Mouse (Mus musculus) embryo, embryonic 9.5 days (tissue): ENCODE results near the gene BC107364.
A peak's percentile ranks its signal among the peaks of the same experiment; 100 is the strongest.
"Not testable (repeated sequence)": the region's sequence is repeated elsewhere in the genome, so short reads cannot be mapped to it uniquely, and the experiment has no call there.

ENCODE experiments used
- DNase-seq: peaks from one replicate; pipeline ENCODE4 v3.0.0-alpha.2; 2017; ENCODE audit errors: extremely low spot score

The BC107364 gene

GRCm38 (mm10) chr3:96414126-96414950 is 37.8 kb downstream of the BC107364 start:
- peak; percentile 94 for DNase-seq

- DNase-seq, result no peak
Measured at GRCm38 (mm10) chr3:96413581-96414125, 38.5 kb downstream of the BC107364 start.

- DNase-seq, result no peak
Measured at GRCm38 (mm10) chr3:96411821-96412220, 40.3 kb downstream of the BC107364 start.

- no peak for DNase-seq
Measured at GRCm38 (mm10) chr3:96410966-96411365, 41.1 kb downstream of the BC107364 start.

GRCm38 (mm10) chr3:96409701-96410246 is 42.3 kb downstream of the BC107364 start:
- peak; percentile 83 for DNase-seq

GRCm38 (mm10) chr3:96408111-96408510 is 44.0 kb downstream of the BC107364 start:
- not testable (repeated sequence) for DNase-seq

- DNase-seq, result no peak
Measured at GRCm38 (mm10) chr3:96405541-96406503, 46.3 kb downstream of the BC107364 start.

- no peak for DNase-seq
Measured at GRCm38 (mm10) chr3:96405004-96405403, 47.1 kb downstream of the BC107364 start.

GRCm38 (mm10) chr3:96404450-96404849 is 47.7 kb downstream of the BC107364 start:
- DNase-seq, result peak; percentile 50

- DNase-seq, result no peak
Measured at GRCm38 (mm10) chr3:96403016-96403415, 49.1 kb downstream of the BC107364 start.

- peak; percentile 96 for DNase-seq
Measured at GRCm38 (mm10) chr3:96401832-96402501, 50.1 kb downstream of the BC107364 start.

GRCm38 (mm10) chr3:96401474-96401831 is 50.7 kb downstream of the BC107364 start:
- no peak for DNase-seq

- DNase-seq, result peak; percentile 83
Measured at GRCm38 (mm10) chr3:96398911-96399310, 53.2 kb downstream of the BC107364 start.

GRCm38 (mm10) chr3:96396857-96397256 is 55.2 kb downstream of the BC107364 start:
- DNase-seq, result no peak

- not testable (repeated sequence) for DNase-seq
Measured at GRCm38 (mm10) chr3:96387202-96387601, 64.9 kb downstream of the BC107364 start.
